Mouse (Mus musculus) lung, adult 10 weeks (tissue): ENCODE results near the gene Ddx18. TPM values are rescaled to one million over a fixed set of nuclear protein-coding genes. Genes with fewer than 3 reads are reported as not detected.

Experiments used
- polyA plus RNA-seq: library from polyadenylated mRNA; stranded (reverse); fragments of 350-450 nt; fragmentation: Illumina TruSeq; extraction: RNeasy Lipid Tissue Mini Kit (QIAGEN cat#74804); gene quantifications from one replicate; pipeline ENCODE4 v1.2.3, GENCODE M21; 2014; ENCODE audit warnings: low read depth, low replicate concordance; ENCODE audit not compliant: insufficient read depth

The Ddx18 gene
- polyA plus RNA-seq = 28.8 TPM

DNA sequence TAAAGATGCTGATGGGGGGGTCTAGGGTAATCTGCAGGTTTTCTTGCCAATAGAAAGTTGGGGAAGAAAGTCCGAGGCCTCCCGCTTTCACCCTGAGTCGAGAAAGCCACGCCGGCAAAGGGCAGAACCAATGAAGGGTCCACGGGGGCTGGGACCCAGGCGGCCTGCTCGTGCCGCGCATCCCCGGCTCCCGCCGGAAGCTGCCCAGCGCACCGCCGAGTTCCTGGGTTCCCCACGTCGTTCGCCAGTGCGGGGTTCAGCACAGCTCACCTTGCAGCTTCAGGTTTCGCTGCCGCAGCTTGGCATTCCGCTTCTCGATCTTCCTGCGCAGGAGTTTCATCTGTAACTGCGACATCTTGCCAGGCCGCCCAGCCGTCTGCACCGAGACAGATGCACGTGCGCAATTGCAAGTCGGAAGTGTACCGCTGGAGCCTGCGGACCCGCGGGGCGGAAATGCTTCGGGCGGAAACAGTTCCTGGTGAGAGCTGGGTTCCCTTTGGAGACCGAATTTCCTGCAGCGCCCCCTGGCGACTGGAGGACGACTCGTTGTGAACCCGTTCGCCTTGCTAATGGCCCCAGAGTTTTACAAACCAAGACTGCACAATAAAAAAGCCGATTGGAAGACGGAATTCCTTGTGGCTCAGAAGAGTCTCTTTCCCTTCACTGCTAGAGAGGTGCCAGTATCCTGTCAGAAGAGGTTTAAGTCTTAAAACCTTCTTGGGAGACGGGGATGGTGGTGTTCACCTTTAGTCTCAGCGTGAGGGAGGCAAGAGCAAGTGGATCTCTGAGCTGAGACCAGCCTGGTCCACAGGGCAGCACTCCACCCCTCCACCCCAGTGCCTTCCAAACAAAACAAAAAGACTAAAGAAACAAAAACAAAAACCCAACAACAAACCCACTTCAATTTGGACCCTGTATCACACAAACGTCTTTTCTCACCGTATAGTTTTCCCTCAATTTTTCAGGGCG lies at the start of gene Ddx18:
TSS of gene Ddx18 (minus strand) at position 469 of the 969 bp plus-strand sequence.

DNA sequence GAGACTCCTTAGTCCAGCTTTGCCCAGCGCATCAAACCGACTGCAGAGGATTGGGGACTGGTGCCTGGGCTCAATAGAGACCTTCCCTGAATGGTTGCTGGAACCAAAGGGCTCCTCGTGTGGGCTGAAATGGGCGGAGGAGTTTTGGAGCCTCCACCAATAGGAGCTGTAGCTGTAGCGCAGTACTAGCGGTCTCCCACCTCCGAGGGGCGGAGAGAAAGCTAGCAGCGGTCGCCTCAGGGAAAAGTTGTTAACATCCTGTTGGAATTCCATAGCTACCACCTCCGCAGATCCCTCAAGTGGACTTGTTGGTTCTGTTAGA lies 39.4 kb downstream of the Ddx18 start, which contains the start of gene Htr5b:
TSS of gene Htr5b (minus strand) at position 67 of the 322 bp plus-strand sequence.

Other genes with a start within 250 kb of the Ddx18 start
- 28.7 TPM for gene Insig2, start 235.4 kb downstream of the Ddx18 start, polyA plus RNA-seq
- gene Ccdc93, start 136.9 kb downstream of the Ddx18 start, polyA plus RNA-seq = 3.7 TPM
- not detected for gene Htr5b, start 39.5 kb downstream of the Ddx18 start, polyA plus RNA-seq